Mouse (Mus musculus) embryonic fibroblast, embryonic 13.5 days (primary cell): ENCODE results near the gene Atp2b1.

ENCODE experiments used
- CTCF ChIP-seq: IDR thresholded peaks from 2 replicates; pipeline ENCODE4 v1.5.1; 2011; ENCODE audit warnings: mild to moderate bottlenecking, control low read depth, low read length, moderate library complexity, borderline replicate concordance; ENCODE audit not compliant: insufficient read depth
- POLR2A ChIP-seq: IDR thresholded peaks from 2 replicates; pipeline ENCODE4 v1.6.1; 2011; ENCODE audit warnings: low read depth, mild to moderate bottlenecking, control low read depth, low read length, moderate library complexity

GRCm38 (mm10) chr10:99053111-99053510, 138.9 kb downstream of the Atp2b1 start:
- TF ChIP-seq CTCF, result no peak
- TF ChIP-seq POLR2A, result no peak
